Mouse (Mus musculus) forebrain, embryonic 14.5 days (tissue): ENCODE results near the gene B430306N03Rik. TPM values are rescaled to one million over a fixed set of nuclear protein-coding genes. Genes with fewer than 3 reads are reported as not detected.

ENCODE experiments used
- polyA plus RNA-seq: library from polyadenylated mRNA; unstranded; fragments of >200 nt; fragmentation: Nextera tagmentation; extraction: Ambion mirVana; gene quantifications from 2 replicates; pipeline ENCODE4 v1.2.1, GENCODE M21; 2014

The B430306N03Rik gene
- polyA plus RNA-seq, 1 experiment from 2014 or later: not detected

Other genes starting within 250 kb of the B430306N03Rik start
- not detected in 2 replicates for gene 1700067P10Rik, start 226.8 kb upstream of the B430306N03Rik start, polyA plus RNA-seq
- gene 9830107B12Rik, start 169.9 kb upstream of the B430306N03Rik start, polyA plus RNA-seq: not detected in 2 replicates
- not detected in 2 replicates for gene A530064D06Rik, start 148.9 kb upstream of the B430306N03Rik start, polyA plus RNA-seq
- gene Trem1, start 83.4 kb upstream of the B430306N03Rik start, polyA plus RNA-seq: not detected in 2 replicates
- not detected in 2 replicates for gene Trem3, start 68.4 kb upstream of the B430306N03Rik start, polyA plus RNA-seq
- gene Treml4, start 51.8 kb upstream of the B430306N03Rik start, polyA plus RNA-seq: 0.10 TPM in 1 of 2 replicates, not detected in the other
- not detected in 2 replicates for gene Treml2, start 16.6 kb upstream of the B430306N03Rik start, polyA plus RNA-seq
- gene Trem2, start 30.3 kb downstream of the B430306N03Rik start, polyA plus RNA-seq: 3.9 and 4.6 TPM in 2 replicates
- 0.22 and 0.42 TPM in 2 replicates for gene Treml1, start 43.8 kb downstream of the B430306N03Rik start, polyA plus RNA-seq
- 20.7 and 23.2 TPM in 2 replicates for gene Nfya, start 93.8 kb downstream of the B430306N03Rik start, polyA plus RNA-seq
- 59.2 and 73.6 TPM in 2 replicates for gene Oard1, start 93.9 kb downstream of the B430306N03Rik start, polyA plus RNA-seq
- 0.24 and 0.46 TPM in 2 replicates for gene Apobec2, start 116.8 kb downstream of the B430306N03Rik start, polyA plus RNA-seq
- 1.6 and 2.6 TPM in 2 replicates for gene Tspo2, start 135.4 kb downstream of the B430306N03Rik start, polyA plus RNA-seq
- 0.17 and 0.50 TPM in 2 replicates for gene Unc5cl, start 138.8 kb downstream of the B430306N03Rik start, polyA plus RNA-seq